Mouse (Mus musculus) hindbrain, embryonic 13.5 days (tissue): ENCODE measurements at regions not wholly inside any gene's neighbourhood (a gene's known extent, or its start where the extent isn't known, plus 50 kb on each side); places are given as distances from the start of the nearest gene placed in this dataset.
"Not testable (repeated sequence)": the region's sequence is repeated elsewhere in the genome, so short reads cannot be mapped to it uniquely, and the experiment has no call there.

Experiments used
- ATAC-seq: fragments of 200-750 bp; cut with Nextera tagmentation; 2 replicates; pipeline ENCODE4 v1.8.0; 2017; ENCODE audit warnings: moderate TSS enrichment; ENCODE audit not compliant: low FRiP score
- H3K27ac ChIP-seq: fragments of 300-500 bp; sonication (generic); 2 replicates; pipeline ENCODE4 v1.5.1; 2015; ENCODE audit warnings: inconsistent platforms, mild to moderate bottlenecking, moderate library complexity
- H3K27me3 ChIP-seq: fragments of 300-500 bp; sonication (generic); 2 replicates; pipeline ENCODE4 v1.6.1; 2015; ENCODE audit warnings: mild to moderate bottlenecking, inconsistent platforms
- H3K36me3 ChIP-seq: fragments of 300-500 bp; sonication (generic); 2 replicates; pipeline ENCODE4 v1.6.1; 2015; ENCODE audit warnings: mild to moderate bottlenecking, inconsistent platforms
- H3K4me1 ChIP-seq: fragments of 300-500 bp; sonication (generic); replicated peaks from 2 replicates; pipeline ENCODE4 v1.6.1; 2015; ENCODE audit warnings: inconsistent platforms
- H3K4me2 ChIP-seq: fragments of 300-500 bp; sonication (generic); 2 replicates; pipeline ENCODE4 v1.6.1; 2015; ENCODE audit warnings: inconsistent platforms, mild to moderate bottlenecking, moderate library complexity
- H3K4me3 ChIP-seq: fragments of 300-500 bp; sonication (generic); 2 replicates; pipeline ENCODE4 v1.5.1; 2015; ENCODE audit warnings: mild to moderate bottlenecking, inconsistent platforms
- H3K9ac ChIP-seq: fragments of 300-500 bp; sonication (generic); 2 replicates; pipeline ENCODE4 v1.6.1; 2015; ENCODE audit warnings: mild to moderate bottlenecking, inconsistent platforms
- H3K9me3 ChIP-seq: fragments of 300-500 bp; sonication (generic); 2 replicates; pipeline ENCODE4 v1.6.1; 2016; ENCODE audit warnings: inconsistent platforms
- WGBS: fragments of 180-500 bp; shearing (Covaris S2); methylation state at CpG from one replicate; pipeline ENCODE4 v1.1.7; 2015; 5-methylcytosine and 5-hydroxymethylcytosine counted together

DNA sequence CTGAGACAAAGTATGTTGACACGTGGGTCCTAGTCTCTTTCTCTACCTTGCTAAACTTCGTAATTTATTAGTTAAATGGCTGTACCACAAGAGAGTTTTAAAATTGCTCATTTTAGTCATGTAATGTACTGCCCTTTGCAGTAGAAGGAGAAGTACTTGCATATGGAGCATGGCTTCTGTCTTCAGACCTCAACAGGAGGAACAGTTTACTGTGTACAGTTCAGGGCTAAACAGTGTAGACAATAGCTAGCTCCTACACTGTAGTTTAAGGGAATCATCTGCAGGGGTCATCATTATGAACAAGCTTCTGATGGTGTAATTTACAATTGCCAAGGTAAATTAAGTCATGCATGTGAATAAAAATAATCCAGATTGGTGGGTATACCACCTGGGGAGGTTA is 111.8 kb upstream of the Zfp960 start:
- H3K9me3 ChIP-seq, H3K9ac ChIP-seq, H3K36me3 ChIP-seq, H3K27ac ChIP-seq, H3K4me1 ChIP-seq, ATAC-seq, H3K27me3 ChIP-seq: not testable (repeated sequence)
- peak overlapping the region; percentile 48 for H3K4me2 ChIP-seq
- peak overlapping the region; percentile 46 for H3K4me3 ChIP-seq
- 47% methylated on average over 2 of the region's 2 CpGs for WGBS

GRCm38 (mm10) chr17:16997241-16997640 is 66.7 kb upstream of the Zfp960 start:
- H3K36me3 ChIP-seq, H3K27me3 ChIP-seq, H3K4me2 ChIP-seq, H3K4me1 ChIP-seq, H3K9ac ChIP-seq, H3K4me3 ChIP-seq, H3K27ac ChIP-seq, ATAC-seq: not testable (repeated sequence)
- 88% methylated on average over 21 of the region's 21 CpGs for WGBS
- H3K9me3 ChIP-seq, result peaks cover 24% of the 10 kb centered on the region

GRCm38 (mm10) chr17:17004632-17005265 is 59.2 kb upstream of the Zfp960 start:
- not testable (repeated sequence) for H3K27me3 ChIP-seq, H3K36me3 ChIP-seq, H3K9me3 ChIP-seq, H3K4me1 ChIP-seq, H3K27ac ChIP-seq
- ATAC-seq, result peak; percentile 100
- 3% methylated on average over 16 of the region's 16 CpGs for WGBS
- Histone ChIP-seq H3K4me2 (peak overlapping the region; percentile 59), H3K9ac (peak overlapping the region; percentile 66), H3K4me3 (peak overlapping the region; percentile 48)

DNA sequence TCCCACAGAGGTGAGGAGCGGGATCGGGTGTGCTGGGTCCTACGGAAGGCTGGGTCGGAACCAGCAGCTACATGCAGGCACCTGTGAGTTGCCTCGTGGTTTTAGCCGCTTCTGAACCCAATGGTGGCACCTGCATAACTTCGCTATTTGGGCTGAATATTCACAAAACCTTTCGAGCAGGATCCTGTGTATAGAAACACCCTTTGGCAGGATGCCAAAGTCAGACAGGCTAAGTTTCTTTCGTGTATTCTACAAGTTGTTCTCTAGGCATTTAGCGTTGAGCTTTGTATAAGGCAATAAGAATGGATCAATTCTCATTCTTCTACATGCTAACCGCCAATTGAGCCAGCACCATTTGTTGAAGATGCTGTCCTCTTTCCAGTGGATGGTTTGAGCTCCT is 58.6 kb upstream of the Zfp960 start:
- H3K4me1 ChIP-seq, H3K27ac ChIP-seq, H3K36me3 ChIP-seq, H3K27me3 ChIP-seq, H3K9me3 ChIP-seq: not testable (repeated sequence)
- WGBS, result 8% methylated on average over 11 of the region's 11 CpGs
- Histone ChIP-seq H3K4me3 (peak overlapping the region; percentile 48), H3K9ac (peak overlapping the region; percentile 66), H3K4me2 (peak overlapping the region; percentile 59)
- ATAC-seq, result peak; percentile 56
